Mouse (Mus musculus) erythroid progenitor cell, adult 5-6 weeks (primary cell): ENCODE measurements around the gene Zfp710. TPM values are rescaled to one million over a fixed set of nuclear protein-coding genes. Genes with fewer than 3 reads are reported as not detected.
A peak's percentile ranks its signal among the peaks of the same experiment; 100 is the strongest.

Source experiments
- ATAC-seq: replicated peaks from 2 replicates; pipeline ENCODE4 v1.8.0; 2016; ENCODE audit warnings: moderate number of reproducible peaks, mild to moderate bottlenecking, moderate TSS enrichment, inconsistent platforms; ENCODE audit not compliant: poor library complexity, low FRiP score, severe bottlenecking
- total RNA-seq, 2 experiments: library from RNA; stranded (forward) in 1 of 2; stranded (reverse) in 1 of 2; fragments of 150-400 nt in 1 of 2; fragments of 186-747, 209-891 nt in 1 of 2; gene quantifications; 2 replicates each; pipeline versions ENCODE4 v1.2.3 to v1.2.4; 2015 to 2017; ENCODE audit warnings: low replicate concordance in 2 of 2

Zfp710 gene
- total RNA-seq, 2 experiments from 2014 or later: 3.6 to 10.9 TPM

- no peak for ATAC-seq
Measured at GRCm38 (mm10) chr7:80073506-80073905, 48.9 kb downstream of the Zfp710 start.

GRCm38 (mm10) chr7:80074921-80075441 lies 50.4 kb downstream of the Zfp710 start:
- peak; percentile 56 for ATAC-seq

GRCm38 (mm10) chr7:80075946-80076583 lies 51.5 kb downstream of the Zfp710 start:
- ATAC-seq: no peak

GRCm38 (mm10) chr7:80076961-80077716 lies 52.5 kb downstream of the Zfp710 start:
- ATAC-seq: no peak

- no peak for ATAC-seq
Measured at GRCm38 (mm10) chr7:80077801-80078200, 53.2 kb downstream of the Zfp710 start.

- no peak for ATAC-seq
Measured at GRCm38 (mm10) chr7:80078792-80079301, 54.2 kb downstream of the Zfp710 start.

- no peak for ATAC-seq
Measured at GRCm38 (mm10) chr7:80081586-80082554, 57.3 kb downstream of the Zfp710 start.

- ATAC-seq: 0 out of 2 replicates have a peak, but pooled peaks have one; percentile 51
Measured at GRCm38 (mm10) chr7:80084484-80084931, 59.9 kb downstream of the Zfp710 start.

GRCm38 (mm10) chr7:80085970-80086715 lies 61.5 kb downstream of the Zfp710 start:
- ATAC-seq: no peak

GRCm38 (mm10) chr7:80088191-80088590 lies 63.6 kb downstream of the Zfp710 start:
- ATAC-seq: no peak

- ATAC-seq: no peak
Measured at GRCm38 (mm10) chr7:80090191-80091003, 65.8 kb downstream of the Zfp710 start.

GRCm38 (mm10) chr7:80091004-80091865 lies 66.6 kb downstream of the Zfp710 start:
- ATAC-seq: no peak

GRCm38 (mm10) chr7:80091866-80092210 lies 67.2 kb downstream of the Zfp710 start:
- no peak for ATAC-seq

- ATAC-seq: no peak
Measured at GRCm38 (mm10) chr7:80092351-80093046, 67.9 kb downstream of the Zfp710 start.

GRCm38 (mm10) chr7:80094481-80094880 lies 69.9 kb downstream of the Zfp710 start:
- no peak for ATAC-seq

- no peak for ATAC-seq
Measured at GRCm38 (mm10) chr7:80095598-80096309, 71.1 kb downstream of the Zfp710 start.
